Mouse (Mus musculus): ENCODE measurements around the gene Gm8122.
"Not testable (repeated sequence)": the region's sequence is repeated elsewhere in the genome, so short reads cannot be mapped to it uniquely, and the experiment has no call there.

DNA sequence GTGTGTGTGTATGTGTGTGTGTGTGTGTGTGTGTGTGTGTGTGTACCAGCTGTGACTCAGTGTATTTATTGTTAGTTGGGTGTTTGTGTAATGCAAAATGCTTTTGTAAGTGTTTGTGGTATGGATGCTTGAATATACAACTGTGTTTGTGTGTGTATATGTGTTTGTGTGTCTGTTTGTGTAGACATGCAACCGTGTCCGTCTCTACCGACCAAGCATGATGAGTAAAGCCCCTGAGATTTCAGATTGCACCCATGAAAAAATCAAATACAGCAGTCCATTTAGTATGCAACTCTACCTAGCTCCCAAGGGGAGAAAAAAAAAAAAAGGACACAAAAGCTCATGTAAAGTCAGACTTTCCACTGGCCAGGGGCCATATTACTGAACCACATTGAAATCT is 28.3 kb upstream of the Gm8122 start:
- not testable (repeated sequence) for TF ChIP-seq POLR2A (IDR thresholded peaks at IDR 0.05; ENCODE audit: control insufficient read depth, low read depth, low read length); CTCF (IDR thresholded peaks at IDR 0.05; ENCODE audit: control insufficient read depth, insufficient read depth, insufficient replicate concordance, low read depth, low read length)

Measured in testis, adult 2 months (tissue).